Mouse (Mus musculus) CD4-positive, CD25-positive, alpha-beta regulatory T cell (primary cell): ENCODE results near the gene Mup15. TPM values are rescaled to one million over a fixed set of nuclear protein-coding genes. Genes with fewer than 3 reads are reported as not detected.

Experiments
- polyA plus RNA-seq: library from polyadenylated mRNA; unstranded; fragments of 100-300 nt; shearing (Covaris generic); gene quantifications from one replicate; pipeline ENCODE4 v1.2.1, GENCODE M21; 2017

Gene Mup15
- not detected for polyA plus RNA-seq

GRCm38 (mm10) chr4:61439643-61440042 is at the start of gene Mup15:
TSS of gene Mup15 (minus strand) at chr4:61439743.

Other genes with a start within 250 kb of the Mup15 start
- gene Mup13, start 211.5 kb downstream of the Mup15 start, polyA plus RNA-seq = not detected
- not detected for gene Mup14, start 135.7 kb downstream of the Mup15 start, polyA plus RNA-seq
- gene Mup16, start 79.8 kb upstream of the Mup15 start, polyA plus RNA-seq = not detected
- gene Mup17, start 156.1 kb upstream of the Mup15 start, polyA plus RNA-seq = not detected
- not detected for gene Mup18, start 234.4 kb upstream of the Mup15 start, polyA plus RNA-seq